Mouse (Mus musculus) hindbrain, postnatal 0 days (tissue): ENCODE results near the gene Olfr648. TPM values are rescaled to one million over a fixed set of nuclear protein-coding genes. Genes with fewer than 3 reads are reported as not detected.

ENCODE experiments used
- ATAC-seq: fragments of 200-750 bp; cut with Nextera tagmentation; 2 replicates; pipeline ENCODE4 v1.8.0; 2017; ENCODE audit warnings: mild to moderate bottlenecking, moderate TSS enrichment, moderate library complexity
- DNase-seq: peaks from one replicate; pipeline ENCODE4 v3.0.0-alpha.2; 2015; ENCODE audit warnings: low spot score
- H3K27ac ChIP-seq: fragments of 300-500 bp; sonication (generic); 2 replicates; pipeline ENCODE4 v1.5.1; 2014; ENCODE audit warnings: mild to moderate bottlenecking
- H3K27me3 ChIP-seq: fragments of 300-500 bp; sonication (generic); 2 replicates; pipeline ENCODE4 v1.6.1; 2014; ENCODE audit warnings: low read length, mixed read lengths; ENCODE audit not compliant: insufficient read depth
- H3K36me3 ChIP-seq: fragments of 300-500 bp; sonication (generic); 2 replicates; pipeline ENCODE4 v1.6.1; 2014; ENCODE audit warnings: low read length, mixed read lengths; ENCODE audit not compliant: insufficient read depth
- H3K4me1 ChIP-seq: fragments of 300-500 bp; sonication (generic); 2 replicates; pipeline ENCODE4 v1.6.1; 2014; ENCODE audit warnings: antibody characterized with exemption, low read length, mixed read lengths; ENCODE audit not compliant: insufficient read depth
- H3K4me2 ChIP-seq: fragments of 300-500 bp; sonication (generic); 2 replicates; pipeline ENCODE4 v1.6.1; 2014; ENCODE audit warnings: low read depth, mild to moderate bottlenecking, low read length, moderate library complexity, mixed read lengths
- H3K4me3 ChIP-seq: fragments of 300-500 bp; sonication (generic); 2 replicates; pipeline ENCODE4 v1.5.1; 2014; ENCODE audit warnings: low read length
- H3K9ac ChIP-seq: fragments of 300-500 bp; sonication (generic); replicated peaks from 2 replicates; pipeline ENCODE4 v1.6.1; 2014; ENCODE audit warnings: mild to moderate bottlenecking, low read length, moderate library complexity, mixed read lengths
- H3K9me3 ChIP-seq: fragments of 300-500 bp; sonication (generic); 2 replicates; pipeline ENCODE4 v1.6.1; 2016; ENCODE audit warnings: low read length, mixed read lengths
- CTCF ChIP-seq: IDR thresholded peaks from 2 replicates; pipeline ENCODE4 v1.5.1; 2016; ENCODE audit warnings: antibody characterized with exemption, control low read depth, low read depth
- WGBS: fragments of 180-500 bp; shearing (Covaris S2); extraction: QIAGEN DNeasy Blood & Tissue Kit; methylation state at CpG from one replicate; pipeline ENCODE4 v1.1.7; 2014; 5-methylcytosine and 5-hydroxymethylcytosine counted together
- polyA plus RNA-seq: library from polyadenylated mRNA; unstranded; fragments of >200 nt; fragmentation: Nextera tagmentation; extraction: Ambion mirVana; gene quantifications from 2 replicates; pipeline ENCODE4 v1.2.1, GENCODE M21; 2015
- total RNA-seq: library from RNA; depleted of rRNA; stranded (reverse); fragments of >200 nt; gene quantifications from 2 replicates; pipeline ENCODE4 v1.2.3, GENCODE M21; 2014; rRNA removed

The Olfr648 gene
- total and polyA plus RNA-seq, 2 experiments from 2014 or later, result 0.40 TPM; not detected in 1

- Histone ChIP-seq H3K4me1 (no peaks in the 10 kb centered on the region), H3K4me3 (no peak overlapping the region), H3K27me3 (no peaks in the 10 kb centered on the region), H3K4me2 (no peak overlapping the region), H3K9me3 (no peaks in the 10 kb centered on the region), H3K27ac (no peak overlapping the region), H3K36me3 (no peaks in the 10 kb centered on the region), H3K9ac (no peak overlapping the region)
- WGBS, result 85% methylated on average over 6 of the region's 6 CpGs
- ATAC-seq, result no peak
- TF ChIP-seq CTCF, result no peak
- DNase-seq, result no peak
These were observed 16.1 kb downstream of the Olfr648 start for GRCm38 (mm10) chr7:104167105-104167504.

GRCm38 (mm10) chr7:104150456-104150855, 32.7 kb downstream of the Olfr648 start, which contains the start of gene Ubqlnl:
Gene Ubqlnl, minus strand, starts transcription at chr7:104150556.
- WGBS, result 89% methylated on average over 2 of the region's 2 CpGs
- no peak for ATAC-seq
- Histone ChIP-seq H3K27me3 (no peaks in the 10 kb centered on the region), H3K36me3 (no peaks in the 10 kb centered on the region), H3K4me1 (no peaks in the 10 kb centered on the region), H3K9me3 (no peaks in the 10 kb centered on the region), H3K4me3 (no peak within 1 kb of the TSS), H3K9ac (no peak within 1 kb of the TSS), H3K4me2 (no peak within 1 kb of the TSS), H3K27ac (no peak within 1 kb of the TSS)
- no peak for TF ChIP-seq CTCF
- DNase-seq, result no peak

DNA sequence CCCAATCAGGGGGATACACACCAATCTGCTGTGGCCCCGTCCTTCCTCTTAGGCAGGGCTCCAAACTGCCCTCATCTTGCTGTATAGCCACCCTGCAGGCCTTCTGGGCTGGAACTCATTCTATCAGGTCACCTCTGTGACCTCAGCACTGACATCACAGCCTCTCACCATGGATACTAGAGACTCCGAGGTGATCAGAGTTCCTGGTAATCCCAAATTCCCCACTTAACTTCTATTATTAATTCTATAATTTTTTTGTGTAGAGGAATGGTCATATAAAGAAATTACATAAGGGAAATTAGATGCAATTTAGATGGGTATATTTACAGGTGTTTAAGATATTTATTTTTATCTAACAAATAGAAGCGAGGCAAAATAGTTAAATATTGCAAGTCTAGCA, 40.0 kb downstream of the Olfr648 start, which contains the start of gene Ubqln3:
Gene Ubqln3, minus strand, starts transcription at position 101 of the 400 bp plus-strand sequence.
- Histone ChIP-seq H3K9me3 (no peaks in the 10 kb centered on the region), H3K27me3 (no peaks in the 10 kb centered on the region), H3K27ac (no peak within 1 kb of the TSS), H3K9ac (no peak within 1 kb of the TSS), H3K4me2 (no peak within 1 kb of the TSS), H3K4me3 (no peak within 1 kb of the TSS), H3K36me3 (no peaks in the 10 kb centered on the region), H3K4me1 (no peaks in the 10 kb centered on the region)
- WGBS, result 69% methylated on average over 3 of the region's 3 CpGs
- no peak for ATAC-seq
- no peak for TF ChIP-seq CTCF
- no peak for DNase-seq

- DNase-seq, result no peak
- H3K36me3 ChIP-seq, result no peaks in the 10 kb centered on the region
- no peak for TF ChIP-seq CTCF
- ATAC-seq, result no peak
- 91% methylated on average over 5 of the region's 5 CpGs for WGBS
- H3K4me3 ChIP-seq, result no peak within 1 kb of the TSS
- no peaks in the 10 kb centered on the region for H3K4me1 ChIP-seq
- H3K27me3 ChIP-seq, result no peaks in the 10 kb centered on the region
- H3K4me2 ChIP-seq, result no peak within 1 kb of the TSS
- no peak within 1 kb of the TSS for H3K27ac ChIP-seq
- H3K9me3 ChIP-seq, result no peaks in the 10 kb centered on the region
- no peak within 1 kb of the TSS for H3K9ac ChIP-seq
These were observed 45.9 kb downstream of the Olfr648 start, which contains the start of gene Olfr643 for GRCm38 (mm10) chr7:104137305-104137704. Gene Olfr643, minus strand, starts transcription at chr7:104137405.

- 89% methylated on average over 5 of the region's 5 CpGs for WGBS
- TF ChIP-seq CTCF, result no peak
- H3K36me3 ChIP-seq, result no peaks in the 10 kb centered on the region
- H3K27me3 ChIP-seq, result no peaks in the 10 kb centered on the region
- no peaks in the 10 kb centered on the region for H3K4me1 ChIP-seq
- no peak within 1 kb of the TSS for H3K27ac ChIP-seq
- 0 out of 2 replicates have a peak, but pooled peaks cover 3% of the 10 kb centered on the region for H3K9me3 ChIP-seq
- no peak for ATAC-seq
- no peak for DNase-seq
- no peak within 1 kb of the TSS for H3K9ac ChIP-seq
- H3K4me2 ChIP-seq, result no peak within 1 kb of the TSS
- H3K4me3 ChIP-seq, result no peak within 1 kb of the TSS
These were observed 53.5 kb downstream of the Olfr648 start, which contains the start of gene Ubqln5 for GRCm38 (mm10) chr7:104129726-104130125. Gene Ubqln5, minus strand, starts transcription at chr7:104129826.

Other genes starting within 250 kb of the Olfr648 start
- not detected in 2 replicates for gene Olfr632, start 249.0 kb downstream of the Olfr648 start, total RNA-seq
- not detected in 2 replicates for gene Olfr632, start 249.0 kb downstream of the Olfr648 start, polyA plus RNA-seq
- not detected in 2 replicates for gene Olfr633, start 239.0 kb downstream of the Olfr648 start, total RNA-seq
- gene Olfr633, start 239.0 kb downstream of the Olfr648 start, polyA plus RNA-seq, result not detected in 2 replicates
- not detected in 2 replicates for gene Olfr635, start 212.2 kb downstream of the Olfr648 start, total RNA-seq
- gene Olfr635, start 212.2 kb downstream of the Olfr648 start, polyA plus RNA-seq, result not detected in 2 replicates
- gene Olfr638, start 184.6 kb downstream of the Olfr648 start, total RNA-seq, result not detected in 2 replicates
- gene Olfr638, start 184.6 kb downstream of the Olfr648 start, polyA plus RNA-seq, result not detected in 2 replicates
- gene Olfr639, start 166.1 kb downstream of the Olfr648 start, total RNA-seq, result not detected in 2 replicates
- 0.03 TPM in 1 of 2 replicates, not detected in the other for gene Olfr639, start 166.1 kb downstream of the Olfr648 start, polyA plus RNA-seq
- gene Olfr640, start 157.8 kb downstream of the Olfr648 start, total RNA-seq, result not detected in 2 replicates
- not detected in 2 replicates for gene Olfr640, start 157.8 kb downstream of the Olfr648 start, polyA plus RNA-seq
- not detected in 2 replicates for gene Olfr641, start 147.9 kb downstream of the Olfr648 start, total RNA-seq
- gene Olfr641, start 147.9 kb downstream of the Olfr648 start, polyA plus RNA-seq, result not detected in 2 replicates
- not detected in 2 replicates for gene Olfr642, start 130.7 kb downstream of the Olfr648 start, total RNA-seq
- not detected in 2 replicates for gene Olfr642, start 130.7 kb downstream of the Olfr648 start, polyA plus RNA-seq
- gene 4930516K23Rik, start 121.9 kb downstream of the Olfr648 start, total RNA-seq, result not detected in 2 replicates
- not detected in 2 replicates for gene 4930516K23Rik, start 121.9 kb downstream of the Olfr648 start, polyA plus RNA-seq
- not detected in 2 replicates for gene Olfr644, start 111.5 kb downstream of the Olfr648 start, total RNA-seq
- not detected in 2 replicates for gene Olfr644, start 111.5 kb downstream of the Olfr648 start, polyA plus RNA-seq
- gene Olfr645, start 97.9 kb downstream of the Olfr648 start, total RNA-seq, result not detected in 2 replicates
- not detected in 2 replicates for gene Olfr645, start 97.9 kb downstream of the Olfr648 start, polyA plus RNA-seq
- not detected in 2 replicates for gene Olfr646, start 78.5 kb downstream of the Olfr648 start, total RNA-seq
- not detected in 2 replicates for gene Olfr646, start 78.5 kb downstream of the Olfr648 start, polyA plus RNA-seq
- gene Ubqln5, start 53.6 kb downstream of the Olfr648 start, total RNA-seq, result not detected in 2 replicates
- not detected in 2 replicates for gene Ubqln5, start 53.6 kb downstream of the Olfr648 start, polyA plus RNA-seq
- not detected in 2 replicates for gene Olfr643, start 46.0 kb downstream of the Olfr648 start, total RNA-seq
- not detected in 2 replicates for gene Olfr643, start 46.0 kb downstream of the Olfr648 start, polyA plus RNA-seq
- not detected in 2 replicates for gene Ubqln3, start 40.1 kb downstream of the Olfr648 start, total RNA-seq
- not detected in 2 replicates for gene Ubqln3, start 40.1 kb downstream of the Olfr648 start, polyA plus RNA-seq
- gene Ubqlnl, start 32.8 kb downstream of the Olfr648 start, total RNA-seq, result not detected in 2 replicates
- not detected in 2 replicates for gene Ubqlnl, start 32.8 kb downstream of the Olfr648 start, polyA plus RNA-seq
- not detected in 2 replicates for gene Olfm5, start 18.6 kb downstream of the Olfr648 start, total RNA-seq
- gene Olfm5, start 18.6 kb downstream of the Olfr648 start, polyA plus RNA-seq, result not detected in 2 replicates
- gene Olfr649, start 12.6 kb upstream of the Olfr648 start, total RNA-seq, result not detected in 2 replicates
- not detected in 2 replicates for gene Olfr649, start 12.6 kb upstream of the Olfr648 start, polyA plus RNA-seq
- 0.29 and 0.37 TPM in 2 replicates for gene Trim6, start 35.4 kb upstream of the Olfr648 start, total RNA-seq
- gene Trim6, start 35.4 kb upstream of the Olfr648 start, polyA plus RNA-seq, result 0.68 and 0.91 TPM in 2 replicates
- gene Trim34a, start 61.1 kb upstream of the Olfr648 start, total RNA-seq, result 1.3 and 1.9 TPM in 2 replicates
- gene Trim34a, start 61.1 kb upstream of the Olfr648 start, polyA plus RNA-seq, result 1.1 and 1.6 TPM in 2 replicates
- 0.16 TPM in 1 of 2 replicates, not detected in the other for gene Trim5, start 104.7 kb upstream of the Olfr648 start, total RNA-seq
- 0.25 and 0.47 TPM in 2 replicates for gene Trim5, start 104.7 kb upstream of the Olfr648 start, polyA plus RNA-seq
- 2.2 and 2.8 TPM in 2 replicates for gene Trim12a, start 132.1 kb upstream of the Olfr648 start, total RNA-seq
- gene Trim12a, start 132.1 kb upstream of the Olfr648 start, polyA plus RNA-seq, result 3.1 and 3.7 TPM in 2 replicates
- gene Trim34b, start 146.1 kb upstream of the Olfr648 start, total RNA-seq, result not detected in 2 replicates
- not detected in 2 replicates for gene Trim34b, start 146.1 kb upstream of the Olfr648 start, polyA plus RNA-seq
- gene Trim12c, start 170.0 kb upstream of the Olfr648 start, total RNA-seq, result 1.7 and 1.8 TPM in 2 replicates
- gene Trim12c, start 170.0 kb upstream of the Olfr648 start, polyA plus RNA-seq, result 0.61 and 0.83 TPM in 2 replicates
- 0.16 TPM in 1 of 2 replicates, not detected in the other for gene Trim30b, start 186.5 kb upstream of the Olfr648 start, total RNA-seq
- not detected in 2 replicates for gene Trim30b, start 186.5 kb upstream of the Olfr648 start, polyA plus RNA-seq
- gene Trim30c, start 217.4 kb upstream of the Olfr648 start, total RNA-seq, result 1.2 TPM in 1 of 2 replicates, not detected in the other
- gene Trim30c, start 217.4 kb upstream of the Olfr648 start, polyA plus RNA-seq, result not detected in 2 replicates